Mouse (Mus musculus): ENCODE data around the gene Rhoj.

DNA sequence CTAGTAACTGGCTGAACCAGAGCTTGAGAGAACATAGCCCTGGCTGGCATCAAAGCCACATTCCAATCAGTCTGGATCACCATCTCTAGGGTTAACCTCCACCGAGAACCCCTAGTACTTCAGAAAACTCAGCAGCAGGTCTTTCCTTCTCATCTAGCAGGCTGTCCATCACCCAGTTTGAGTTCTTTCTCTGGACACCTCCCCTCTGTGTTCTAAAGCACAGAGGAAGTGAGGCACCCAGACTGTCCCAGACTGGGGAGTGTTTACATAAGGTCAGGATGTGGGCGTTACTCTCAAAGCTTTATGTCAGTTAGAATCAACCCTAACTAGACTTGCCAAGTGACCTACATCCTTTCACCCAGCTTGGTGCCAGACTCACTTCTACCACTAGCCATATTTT is 24.9 kb upstream of the Rhoj start:
- no peak for TF ChIP-seq CTCF (IDR thresholded peaks at IDR 0.05; ENCODE audit: insufficient read depth, low read depth, low read length)
- TF ChIP-seq POLR2A (IDR thresholded peaks at IDR 0.05; ENCODE audit: insufficient read depth, low read depth, low read length), result no peak
